Mouse (Mus musculus) MEL (cell line): ENCODE data around the gene Rhbdl3.

ENCODE experiments used
- CHD1 ChIP-seq: IDR thresholded peaks from 2 replicates; pipeline ENCODE4 v1.6.1; 2012; ENCODE audit warnings: low read depth, mild to moderate bottlenecking, inconsistent platforms, low read length, improper control_type of control experiment
- CTCF ChIP-seq, 3 experiments: IDR thresholded peaks in 2 of 3; conservative IDR thresholded peaks in 1 of 3; 2 replicates each; pipeline ENCODE4 v1.5.1; 2011 to 2012; ENCODE audit warnings: low read length in 3 of 3, low read depth in 2 of 3, mild to moderate bottlenecking in 2 of 3, improper control_type of control experiment in 1 of 3, inconsistent platforms in 1 of 3, mixed read lengths in 1 of 3, moderate library complexity in 1 of 3; ENCODE audit not compliant: control insufficient read depth in 1 of 3, insufficient read depth in 1 of 3, poor library complexity in 1 of 3, severe bottlenecking in 1 of 3
- GABPA ChIP-seq: IDR thresholded peaks from 2 replicates; pipeline ENCODE4 v1.6.1; 2012; ENCODE audit warnings: low read depth, mild to moderate bottlenecking, inconsistent platforms, low read length, improper control_type of control experiment, moderate library complexity
- MEF2A ChIP-seq: IDR thresholded peaks from 2 replicates; pipeline ENCODE4 v1.6.1; 2014; ENCODE audit warnings: low read depth, mild to moderate bottlenecking, inconsistent platforms, low read length, improper control_type of control experiment; ENCODE audit not compliant: poor library complexity, insufficient replicate concordance, severe bottlenecking; ENCODE audit errors: extremely low read depth
- POLR2A ChIP-seq, 2 experiments: IDR thresholded peaks; 2 replicates each; pipeline ENCODE4 v1.6.1; 2011 to 2012; ENCODE audit warnings: low read length in 2 of 2, mild to moderate bottlenecking in 2 of 2, control low read depth in 1 of 2, improper control_type of control experiment in 1 of 2, low read depth in 1 of 2, moderate library complexity in 1 of 2; ENCODE audit not compliant: control insufficient read depth in 1 of 2, insufficient read depth in 1 of 2, poor library complexity in 1 of 2

DNA sequence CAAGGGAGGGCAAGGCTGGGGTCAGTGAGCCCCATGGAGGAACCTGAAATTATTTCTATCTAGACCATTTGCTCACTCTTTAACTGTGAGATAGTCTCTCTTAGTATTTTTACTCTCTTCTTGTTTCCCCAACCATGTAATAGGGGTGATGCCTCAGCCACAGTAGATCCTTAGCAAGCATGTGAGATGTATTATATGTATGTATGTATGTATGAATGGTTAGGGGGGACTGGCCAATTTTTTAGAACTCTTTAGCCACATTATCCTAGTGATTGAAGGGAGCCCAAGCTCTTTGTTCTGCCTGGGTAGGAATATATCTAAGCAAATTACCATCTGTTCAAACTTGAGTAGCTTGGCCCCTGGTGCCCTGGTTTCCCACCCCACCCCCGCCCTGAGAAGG is 12.8 kb downstream of the Rhbdl3 start:
- TF ChIP-seq CHD1 (no peak), GABPA (no peak), MEF2A (0 out of 2 replicates have a peak, but pooled peaks have one; percentile 28), CTCF (IDR thresholded peaks at IDR 0.05 in 2 of 3, conservative IDR thresholded peaks at IDR 0.05 in 1 of 3; ENCODE audit: control insufficient read depth in 1 of 3, insufficient read depth in 1 of 3, low read depth in 2 of 3, low read length in 3 of 3, poor library complexity in 1 of 3, severe bottlenecking in 1 of 3) (no peak), POLR2A (IDR thresholded peaks at IDR 0.05; ENCODE audit: control insufficient read depth in 1 of 2, insufficient read depth in 1 of 2, low read depth in 1 of 2, low read length in 2 of 2, poor library complexity in 1 of 2) (no peak)
